Mouse (Mus musculus): ENCODE measurements around the gene Akap9.
"Not testable (repeated sequence)": the region's sequence is repeated elsewhere in the genome, so short reads cannot be mapped to it uniquely, and the experiment has no call there.

The Akap9 gene

DNA sequence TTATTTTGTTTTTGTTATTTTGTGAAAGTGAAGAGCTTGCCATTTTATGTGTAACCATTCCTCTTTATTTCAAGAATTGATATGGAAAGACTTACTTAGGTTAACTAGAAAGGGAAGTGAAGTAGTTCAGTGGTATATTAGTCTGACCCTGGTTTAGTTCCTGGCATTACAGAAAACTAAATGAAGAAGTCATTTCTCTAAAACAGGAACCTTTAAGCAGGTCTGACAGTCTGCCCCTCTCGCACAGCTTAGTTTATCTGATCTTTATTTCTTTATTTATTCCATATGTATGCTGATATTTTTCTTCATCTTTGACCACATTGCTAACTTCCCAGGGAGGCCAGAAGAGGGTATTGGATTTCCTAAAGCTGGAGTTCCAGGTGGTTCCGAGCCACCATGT is 113.1 kb downstream of the Akap9 start:
- no peak for DNase-seq

DNA sequence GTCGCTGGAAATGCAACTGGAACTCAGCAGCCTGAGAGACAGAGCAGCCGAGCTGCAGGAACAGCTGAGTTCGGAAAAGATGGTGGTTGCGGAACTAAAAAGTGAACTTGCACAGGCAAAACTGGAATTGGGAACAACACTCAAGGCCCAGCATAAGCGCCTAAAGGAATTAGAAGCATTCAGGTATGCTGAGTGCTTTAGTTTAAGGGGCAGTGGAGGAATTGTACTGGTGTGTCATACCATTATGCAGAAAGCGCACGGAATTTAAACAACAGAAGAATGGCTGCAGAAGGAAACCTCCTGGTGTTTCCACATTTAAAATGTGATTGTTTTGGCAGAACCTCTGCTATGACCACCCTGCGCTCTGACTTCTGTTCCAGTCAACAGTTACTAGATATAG is 132.5 kb downstream of the Akap9 start:
- DNase-seq: peak; percentile 3 to 9

DNA sequence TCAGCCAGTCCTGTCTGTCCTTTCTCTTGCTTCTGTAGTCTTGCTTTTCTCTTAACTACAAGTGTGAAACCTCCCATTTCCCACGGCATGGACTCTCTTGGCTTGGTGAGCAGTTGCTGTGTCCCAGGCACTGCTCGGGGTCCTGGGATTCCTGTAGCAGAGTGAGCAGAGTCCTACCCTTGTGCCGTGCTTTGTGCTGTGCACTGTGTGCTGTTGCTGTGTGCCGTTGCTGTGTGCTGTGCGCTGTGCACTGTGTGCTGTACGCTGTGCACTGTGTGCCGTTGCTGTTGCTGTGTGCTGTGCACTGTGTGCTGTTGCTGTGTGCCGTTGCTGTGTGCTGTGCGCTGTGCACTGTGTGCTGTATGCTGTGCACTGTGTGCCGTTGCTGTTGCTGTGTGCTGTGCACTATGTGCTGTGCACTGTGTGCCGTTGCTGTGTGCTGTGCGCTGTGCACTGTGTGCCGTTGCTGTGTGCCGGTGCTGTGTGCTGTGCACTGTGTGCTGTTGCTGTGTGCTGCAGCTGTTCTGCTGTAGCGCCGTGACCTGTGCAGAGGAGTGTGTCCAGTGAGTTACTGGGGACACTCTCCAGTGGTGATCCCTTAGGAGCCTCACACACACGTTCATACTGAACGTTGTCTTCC is 138.7 kb downstream of the Akap9 start:
- DNase-seq: no peak

- DNase-seq: no peak
Measured at GRCm38 (mm10) chr5:4067203-4067602, 139.3 kb downstream of the Akap9 start.

DNA sequence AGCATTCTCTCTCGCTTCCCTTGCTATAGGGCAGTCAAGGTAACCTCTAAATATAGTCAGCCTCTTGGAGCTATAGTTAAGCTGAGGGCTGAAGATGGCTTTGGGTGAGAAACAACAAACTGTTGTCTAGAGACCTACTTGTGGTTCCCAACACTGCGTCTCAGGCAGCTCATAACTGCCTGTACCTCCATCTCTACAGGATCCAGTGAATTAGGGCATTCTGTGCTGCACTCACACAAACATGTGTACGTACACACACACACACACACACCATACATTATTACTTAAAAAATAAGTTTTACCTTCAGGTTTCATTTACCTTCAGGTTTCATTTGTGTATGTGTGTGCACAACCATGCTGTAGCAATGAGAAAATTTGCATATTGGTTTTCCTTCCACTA is 151.2 kb downstream of the Akap9 start:
- DNase-seq: no peak

DNA sequence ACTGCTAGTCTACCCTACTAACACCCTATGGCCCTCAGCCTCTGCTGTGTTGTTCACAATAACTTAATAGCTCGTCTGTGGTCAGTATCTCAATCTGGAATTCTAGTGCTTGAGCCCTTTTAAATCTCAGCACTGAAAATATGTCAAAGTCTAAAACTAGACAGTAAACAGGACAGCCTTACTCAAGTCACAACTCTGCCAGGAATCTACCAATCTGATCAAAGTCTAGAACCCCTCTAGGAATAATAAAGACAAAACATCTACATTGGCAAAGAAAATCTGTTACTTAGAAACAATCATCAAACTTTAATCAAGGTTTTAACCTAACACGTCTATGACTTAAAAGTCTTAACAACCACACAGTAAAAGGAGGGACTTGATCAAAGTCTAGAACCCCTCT is 153.0 kb downstream of the Akap9 start:
- DNase-seq: no peak

DNA sequence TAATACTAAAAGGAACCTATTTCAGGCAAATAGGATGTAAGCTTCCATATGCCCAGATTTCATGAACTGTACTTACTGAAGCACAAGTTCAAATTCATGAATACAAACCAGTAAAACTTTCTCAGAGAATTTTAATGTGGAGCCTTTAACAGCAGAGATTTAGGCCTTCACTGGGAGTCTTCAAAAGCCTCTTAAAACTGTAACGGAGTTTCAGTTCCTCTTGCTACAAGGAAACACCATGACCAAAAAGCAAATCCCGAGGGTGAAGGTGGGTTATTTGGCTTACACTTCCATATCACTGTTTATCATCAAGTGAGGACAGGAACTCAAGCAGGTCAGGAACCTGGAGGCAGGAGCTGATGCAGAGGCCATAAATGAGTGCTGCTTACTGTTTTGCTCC is 153.7 kb downstream of the Akap9 start:
- DNase-seq: no peak

DNA sequence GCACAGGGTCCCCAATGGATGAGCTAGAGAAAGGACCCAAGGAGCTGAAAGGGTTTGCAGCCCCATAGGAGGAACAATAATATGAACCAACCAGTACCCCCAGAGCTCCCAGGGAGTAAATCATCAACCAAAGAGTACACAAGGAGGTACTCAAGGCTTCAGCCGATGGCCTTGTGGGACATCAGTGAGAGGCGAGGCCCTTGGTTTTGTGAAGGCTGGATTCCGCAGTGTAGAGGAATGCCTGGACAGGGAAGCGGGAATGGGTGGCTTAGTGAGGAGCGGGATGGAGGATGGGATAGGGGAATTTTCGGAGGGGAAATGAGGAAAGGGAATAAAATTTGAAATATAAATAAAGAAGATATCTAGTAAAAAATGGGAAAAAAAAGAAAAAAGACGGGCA is 157.1 kb downstream of the Akap9 start:
- DNase-seq: no peak

DNA sequence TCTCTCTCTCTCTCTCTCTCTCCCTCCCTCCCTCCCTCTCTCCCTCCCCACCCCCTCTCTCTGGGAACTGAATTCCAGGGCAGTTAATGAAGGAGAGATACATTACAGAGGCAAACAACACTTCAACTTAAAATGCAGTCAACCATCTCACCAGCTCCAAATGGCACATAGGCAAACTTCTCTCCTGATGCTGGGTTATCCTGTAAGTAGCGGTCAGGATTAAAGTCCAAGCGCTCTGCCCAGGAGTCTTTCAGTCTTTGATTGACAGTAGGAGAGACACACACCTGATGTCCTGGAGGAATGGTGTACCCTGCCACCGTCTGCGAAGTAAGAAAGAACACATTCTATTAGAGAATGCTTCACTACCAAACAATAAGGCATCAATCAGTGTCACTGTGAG is 158.5 kb downstream of the Akap9 start:
- no peak for DNase-seq

- DNase-seq: no peak
Measured at GRCm38 (mm10) chr5:4088190-4088589, 160.3 kb downstream of the Akap9 start.

GRCm38 (mm10) chr5:4094471-4094870 is 166.6 kb downstream of the Akap9 start:
- no peak for DNase-seq

DNA sequence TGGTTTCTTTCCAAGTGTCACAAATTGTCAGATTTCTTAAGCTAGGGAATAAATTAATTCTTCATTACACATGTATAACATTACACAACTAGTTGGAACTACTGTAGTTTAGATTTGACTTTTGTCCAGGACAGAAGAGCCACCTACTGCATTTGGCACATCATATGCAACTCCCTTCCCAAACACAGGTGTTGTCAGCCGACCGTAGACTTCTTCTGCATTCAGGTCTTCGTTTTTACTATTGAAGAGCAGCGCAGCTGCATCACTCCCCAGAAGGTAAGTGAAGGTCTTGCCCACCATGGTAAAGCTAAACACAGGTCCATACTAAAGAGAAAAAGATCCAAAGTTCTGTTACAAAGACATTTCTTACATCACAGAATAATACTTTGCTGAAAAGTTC is 173.2 kb downstream of the Akap9 start:
- no peak for DNase-seq

GRCm38 (mm10) chr5:4101770-4102169 is 173.9 kb downstream of the Akap9 start:
- DNase-seq: no peak

GRCm38 (mm10) chr5:4103626-4104340 is 175.9 kb downstream of the Akap9 start:
- DNase-seq: peak; percentile 4 to 7

GRCm38 (mm10) chr5:4104341-4105040 is 176.6 kb downstream of the Akap9 start, which contains the start of gene Cyp51:
TSS of gene Cyp51 (minus strand) at chr5:4104746.
- peak; percentile 89 to 90 for DNase-seq

DNA sequence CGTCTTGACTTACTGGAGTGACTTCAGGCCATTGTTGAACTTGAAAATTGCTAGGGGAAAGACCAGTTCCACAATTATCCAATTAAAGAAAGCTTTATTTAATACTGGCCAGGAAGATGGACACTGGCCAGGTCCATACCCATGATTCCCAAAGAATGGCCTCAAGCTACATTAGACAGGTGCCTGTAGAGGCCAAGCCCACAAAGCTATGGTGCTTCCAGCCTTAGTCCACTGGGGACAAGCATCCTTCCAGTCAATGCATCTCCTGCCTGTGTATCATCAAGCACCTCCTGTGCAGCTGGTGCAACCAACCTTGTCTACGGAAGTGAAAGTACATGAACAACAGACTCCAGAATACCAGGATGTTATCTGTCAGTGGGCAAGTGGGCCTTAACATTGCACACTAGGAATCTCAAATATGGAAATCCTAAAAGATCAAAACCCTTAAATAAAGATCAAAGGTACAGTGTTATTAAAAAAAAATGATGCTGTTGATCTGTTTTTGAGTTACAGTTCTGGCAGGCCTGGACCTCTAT is 177.9 kb downstream of the Akap9 start:
- DNase-seq: no peak

DNA sequence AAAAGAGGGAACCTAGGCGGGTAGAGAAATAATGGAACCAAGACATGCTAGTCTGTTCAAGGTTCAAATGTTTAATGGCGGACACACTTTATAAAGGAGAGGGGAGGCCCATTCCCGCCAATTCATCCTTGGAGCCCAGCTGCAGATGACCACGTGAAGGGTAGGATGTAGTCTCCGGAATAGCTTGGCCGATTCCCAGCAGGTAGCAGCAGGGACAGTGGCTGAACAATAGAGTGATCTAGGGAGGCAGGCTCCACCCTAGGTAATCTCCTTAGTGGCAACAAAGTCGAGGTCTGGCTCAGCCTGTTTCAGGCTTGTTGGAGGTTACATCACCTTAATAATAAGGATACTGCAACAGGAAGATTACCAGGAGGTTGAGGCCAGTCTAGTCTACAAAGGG is 179.2 kb downstream of the Akap9 start:
- DNase-seq: not testable (repeated sequence)

DNA sequence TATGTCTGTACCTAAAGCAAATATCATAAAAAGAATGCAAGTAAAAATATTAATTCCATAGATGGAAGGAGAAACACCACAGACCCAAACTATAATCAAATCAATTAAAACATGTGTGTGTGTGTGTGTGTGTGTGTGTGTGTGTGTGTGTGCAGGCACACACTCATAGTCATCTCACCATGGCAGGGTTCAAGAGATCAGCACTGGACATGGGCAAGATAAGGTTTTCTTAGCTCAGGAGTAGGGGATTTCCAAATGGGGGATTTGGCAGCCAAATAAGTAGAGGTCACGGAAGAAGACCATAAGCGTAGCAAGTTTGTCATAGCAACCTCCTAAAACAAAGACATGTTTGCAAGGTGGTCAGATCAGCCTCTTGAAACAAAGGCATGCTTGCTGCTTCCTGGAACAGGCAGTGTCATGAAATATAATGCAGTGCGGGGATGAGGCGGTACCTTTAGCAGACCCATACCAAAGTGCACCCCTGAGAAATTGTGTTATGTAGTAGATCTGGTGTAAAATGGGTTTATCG is 184.8 kb downstream of the Akap9 start:
- DNase-seq: no peak
